Mouse (Mus musculus) subcutaneous adipose tissue, adult 2 months (tissue): ENCODE data around the gene Srsf3. TPM values are rescaled to one million over a fixed set of nuclear protein-coding genes. Genes with fewer than 3 reads are reported as not detected.

Source experiments
- polyA plus RNA-seq: library from polyadenylated mRNA; depleted of rRNA; stranded (reverse); fragments of >200 nt; gene quantifications from 2 replicates; pipeline ENCODE4 v1.2.3, GENCODE M21; 2012; ENCODE audit warnings: low replicate concordance; rRNA removed

The Srsf3 gene
- polyA plus RNA-seq = 66.3 and 152 TPM in 2 replicates

GRCm38 (mm10) chr17:29032274-29033069 lies at the start of gene Srsf3:
TSS of gene Srsf3 (plus strand) at chr17:29032628.

GRCm38 (mm10) chr17:29007641-29008325 lies 24.6 kb upstream of the Srsf3 start, which contains the start of gene Stk38:
TSS of gene Stk38 (minus strand) at chr17:29007995.

GRCm38 (mm10) chr17:29090776-29091175 lies 58.3 kb downstream of the Srsf3 start, which contains the start of gene Cdkn1a:
TSS of gene Cdkn1a (plus strand) at chr17:29090976.

Other genes with a start within 250 kb of the Srsf3 start
- gene Brpf3, start 231.5 kb upstream of the Srsf3 start, polyA plus RNA-seq = 44.7 and 56.5 TPM in 2 replicates
- gene Pnpla1, start 174.2 kb upstream of the Srsf3 start, polyA plus RNA-seq = 0.09 and 0.18 TPM in 2 replicates
- 0.28 and 0.34 TPM in 2 replicates for gene 4930539E08Rik, start 117.3 kb upstream of the Srsf3 start, polyA plus RNA-seq
- 1.0 and 2.9 TPM in 2 replicates for gene Pxt1, start 88.8 kb upstream of the Srsf3 start, polyA plus RNA-seq
- gene Kctd20, start 80.7 kb upstream of the Srsf3 start, polyA plus RNA-seq = 52.1 and 58.4 TPM in 2 replicates
- gene Stk38, start 24.6 kb upstream of the Srsf3 start, polyA plus RNA-seq = 84.9 and 111 TPM in 2 replicates
- 25.4 and 107 TPM in 2 replicates for gene Cdkn1a, start 58.3 kb downstream of the Srsf3 start, polyA plus RNA-seq
- gene Rab44, start 81.5 kb downstream of the Srsf3 start, polyA plus RNA-seq = 1.1 and 6.9 TPM in 2 replicates
- 0.29 and 25.8 TPM in 2 replicates for gene Cpne5, start 205.5 kb downstream of the Srsf3 start, polyA plus RNA-seq
- 18.2 and 37.1 TPM in 2 replicates for gene Ppil1, start 231.6 kb downstream of the Srsf3 start, polyA plus RNA-seq
- 114 and 175 TPM in 2 replicates for gene BC004004, start 236.2 kb downstream of the Srsf3 start, polyA plus RNA-seq